8 mouse cellular contexts compared by ENCODE assay signal in genomic region chr3:108174672-108175531, GRCm38 (mm10). TPM values are rescaled to one million over a fixed set of nuclear protein-coding genes. Genes with fewer than 3 reads are reported as not detected.
DNase-seq lines count a peak whose midpoint lies in the region; ATAC-seq lines count a peak whose summit lies in the region.

No protein-coding gene starts in this region.

- H3K4me1 ChIP-seq in heart, embryonic 11.5 days (ENCODE audit: control insufficient read depth, insufficient read depth, low read length): no peaks in the 10 kb centered on the region
- no peaks in the 10 kb centered on the region for H3K4me1 ChIP-seq in limb, embryonic 11.5 days (ENCODE audit: control insufficient read depth, insufficient read depth, low read length)
- H3K4me1 ChIP-seq in stomach, embryonic 14.5 days (ENCODE audit: control insufficient read depth, insufficient read depth, low read length): peaks cover 7% of the 10 kb centered on the region; the same call in 1 of the 2 replicates

- H3K9ac ChIP-seq in heart, embryonic 11.5 days (ENCODE audit: low read depth, low read length): no peak overlapping the region
- H3K9ac ChIP-seq in limb, embryonic 11.5 days (ENCODE audit: low read length): no peak overlapping the region
- H3K9ac ChIP-seq in stomach, embryonic 14.5 days (replicated peaks; ENCODE audit: low read depth, low read length): no peak overlapping the region

- WGBS in heart, embryonic 11.5 days (ENCODE audit: insufficient replicate concordance): 27% methylated on average over 14 of the region's 14 CpGs
- 27% methylated on average over 14 of the region's 14 CpGs for WGBS in limb, embryonic 11.5 days
- WGBS in stomach, embryonic 14.5 days: 22% methylated on average over 14 of the region's 14 CpGs

- no peak overlapping the region for H3K27ac ChIP-seq in heart, embryonic 11.5 days (ENCODE audit: low read depth, low read length)
- H3K27ac ChIP-seq in limb, embryonic 11.5 days (replicated peaks; ENCODE audit: low read depth, low read length): no peak overlapping the region
- 0 out of 2 replicates have a peak overlapping the region, but pooled peaks have one; percentile 23 for H3K27ac ChIP-seq in stomach, embryonic 14.5 days (ENCODE audit: low read length)

- no peak overlapping the region for H3K4me3 ChIP-seq in heart, embryonic 11.5 days (ENCODE audit: low read depth, low read length)
- H3K4me3 ChIP-seq in limb, embryonic 11.5 days (ENCODE audit: low read depth, low read length): no peak overlapping the region
- H3K4me3 ChIP-seq in stomach, embryonic 14.5 days (ENCODE audit: low read depth, low read length): no peak overlapping the region

- H3K27me3 ChIP-seq in heart, embryonic 11.5 days (ENCODE audit: control insufficient read depth, insufficient read depth, low read length): peaks cover 3% of the 10 kb centered on the region; the same call in 1 of the 2 replicates
- H3K27me3 ChIP-seq in limb, embryonic 11.5 days (ENCODE audit: control insufficient read depth, insufficient read depth, low read length): no peaks in the 10 kb centered on the region
- H3K27me3 ChIP-seq in stomach, embryonic 14.5 days (ENCODE audit: control insufficient read depth, insufficient read depth, low read length): no peaks in the 10 kb centered on the region

- ATAC-seq in heart, embryonic 11.5 days (replicated peaks; ENCODE audit: insufficient number of reproducible peaks, low FRiP score, low TSS enrichment): no peak
- 0 out of 2 replicates have a peak, but pooled peaks have one; percentile 42 for ATAC-seq in limb, embryonic 11.5 days (ENCODE audit: insufficient number of reproducible peaks, low FRiP score, low TSS enrichment, low read depth)
- peak; percentile 47; the same call in 1 of the 2 replicates for ATAC-seq in stomach, embryonic 14.5 days (ENCODE audit: insufficient number of reproducible peaks, insufficient read depth, low FRiP score, low read depth)
- ATAC-seq in megakaryocyte-erythroid progenitor cell, adult 5-6 weeks (replicated peaks; ENCODE audit: low FRiP score, low TSS enrichment, poor library complexity, severe bottlenecking): no peak

- H3K4me2 ChIP-seq in heart, embryonic 11.5 days: no peak overlapping the region
- no peak overlapping the region for H3K4me2 ChIP-seq in limb, embryonic 11.5 days (ENCODE audit: low read depth, severe bottlenecking)
- 0 out of 2 replicates have a peak overlapping the region, but pooled peaks have one; percentile 15 for H3K4me2 ChIP-seq in stomach, embryonic 14.5 days (replicated peaks; ENCODE audit: low read depth, low read length)

- H3K9me3 ChIP-seq in heart, embryonic 11.5 days (replicated peaks; ENCODE audit: control insufficient read depth, low read length): no peaks in the 10 kb centered on the region
- H3K9me3 ChIP-seq in limb, embryonic 11.5 days (ENCODE audit: control insufficient read depth, low read length): no peaks in the 10 kb centered on the region
- H3K9me3 ChIP-seq in stomach, embryonic 14.5 days (ENCODE audit: control insufficient read depth, low read depth, low read length): no peaks in the 10 kb centered on the region

- peak; percentile 61 to 64 for DNase-seq in heart, adult 18-20 months
- peak; percentile 76 to 78 for DNase-seq in cerebellum, postnatal 10 days
- DNase-seq in gastrocnemius, postnatal 25 days: peak; percentile 59
- DNase-seq in kidney, adult 9 months: peak; percentile 41
- DNase-seq in limb, embryonic 11.5 days (ENCODE audit: low spot score): no peak

- no peaks in the 10 kb centered on the region for H3K36me3 ChIP-seq in heart, embryonic 11.5 days (ENCODE audit: control insufficient read depth, insufficient read depth, low read length)
- no peaks in the 10 kb centered on the region for H3K36me3 ChIP-seq in limb, embryonic 11.5 days (ENCODE audit: control insufficient read depth, insufficient read depth, low read length)
- H3K36me3 ChIP-seq in stomach, embryonic 14.5 days (ENCODE audit: control insufficient read depth, insufficient read depth, low read length): no peaks in the 10 kb centered on the region

RNA-seq across cellular contexts. Expression of gene Amigo1, which starts 11.2 kb away (rescaled TPM):
- total RNA-seq in heart, adult 18-20 months (2021): 10 to 100 TPM; 18.2 to 19.4 TPM
- 1.3 and 1.9 TPM in 2 replicates for polyA plus RNA-seq in heart, embryonic 11.5 days (2014; fragmentation: Nextera tagmentation; extraction: Ambion mirVana)
- total RNA-seq in gastrocnemius, postnatal 25 days (2021): 10 to 100 TPM; 21.3 to 23.3 TPM
- 2.2 and 2.7 TPM in 2 replicates for polyA plus RNA-seq in limb, embryonic 11.5 days (2014; fragmentation: Nextera tagmentation; extraction: Ambion mirVana)
- polyA plus RNA-seq in stomach, embryonic 14.5 days (2014; fragmentation: Nextera tagmentation; extraction: Ambion mirVana): 2.4 and 3.2 TPM in 2 replicates
- 1.3 and 2.3 TPM in 2 replicates for total RNA-seq in megakaryocyte-erythroid progenitor cell, adult 5-6 weeks (2014; fragmentation: Nextera tagmentation)
- total RNA-seq in megakaryocyte-erythroid progenitor cell, adult 5-6 weeks (2017): 0.66 and 1.9 TPM in 2 replicates

RNA-seq across cellular contexts. Expression of gene Gpr61, which starts 20.2 kb away (rescaled TPM):
- not detected for total RNA-seq in heart, adult 18-20 months (2021)
- 0.13 and 0.16 TPM in 2 replicates for polyA plus RNA-seq in heart, embryonic 11.5 days (2014; fragmentation: Nextera tagmentation; extraction: Ambion mirVana)
- total RNA-seq in gastrocnemius, postnatal 25 days (2021): not detected
- 0.11 and 0.29 TPM in 2 replicates for polyA plus RNA-seq in limb, embryonic 11.5 days (2014; fragmentation: Nextera tagmentation; extraction: Ambion mirVana)
- polyA plus RNA-seq in stomach, embryonic 14.5 days (2014; fragmentation: Nextera tagmentation; extraction: Ambion mirVana): 0.07 and 0.26 TPM in 2 replicates
- total RNA-seq in megakaryocyte-erythroid progenitor cell, adult 5-6 weeks (2014; fragmentation: Nextera tagmentation): not detected in 2 replicates
- total RNA-seq in megakaryocyte-erythroid progenitor cell, adult 5-6 weeks (2017): not detected in 2 replicates

RNA-seq across cellular contexts. Expression of gene Cyb561d1, which starts 26.1 kb away (rescaled TPM):
- 1 to 10 TPM; 5.2 to 5.3 TPM for total RNA-seq in heart, adult 18-20 months (2021)
- polyA plus RNA-seq in heart, embryonic 11.5 days (2014; fragmentation: Nextera tagmentation; extraction: Ambion mirVana): 1.7 and 2.0 TPM in 2 replicates
- total RNA-seq in gastrocnemius, postnatal 25 days (2021): 1 to 10 TPM; 2.7 TPM
- polyA plus RNA-seq in limb, embryonic 11.5 days (2014; fragmentation: Nextera tagmentation; extraction: Ambion mirVana): 0.98 and 1.1 TPM in 2 replicates
- 2.7 and 2.8 TPM in 2 replicates for polyA plus RNA-seq in stomach, embryonic 14.5 days (2014; fragmentation: Nextera tagmentation; extraction: Ambion mirVana)
- 3.8 and 5.0 TPM in 2 replicates for total RNA-seq in megakaryocyte-erythroid progenitor cell, adult 5-6 weeks (2014; fragmentation: Nextera tagmentation)
- total RNA-seq in megakaryocyte-erythroid progenitor cell, adult 5-6 weeks (2017): 3.5 and 4.6 TPM in 2 replicates

RNA-seq across cellular contexts. Expression of gene Gnai3, which starts 29.0 kb away (rescaled TPM):
- total RNA-seq in heart, adult 18-20 months (2021): 10 to 100 TPM; 18.9 to 19.7 TPM
- 91.3 and 102 TPM in 2 replicates for polyA plus RNA-seq in heart, embryonic 11.5 days (2014; fragmentation: Nextera tagmentation; extraction: Ambion mirVana)
- 10 to 100 TPM; 11.4 to 11.7 TPM for total RNA-seq in gastrocnemius, postnatal 25 days (2021)
- 192 and 198 TPM in 2 replicates for polyA plus RNA-seq in limb, embryonic 11.5 days (2014; fragmentation: Nextera tagmentation; extraction: Ambion mirVana)
- 154 and 170 TPM in 2 replicates for polyA plus RNA-seq in stomach, embryonic 14.5 days (2014; fragmentation: Nextera tagmentation; extraction: Ambion mirVana)
- 59.5 and 66.7 TPM in 2 replicates for total RNA-seq in megakaryocyte-erythroid progenitor cell, adult 5-6 weeks (2014; fragmentation: Nextera tagmentation)
- total RNA-seq in megakaryocyte-erythroid progenitor cell, adult 5-6 weeks (2017): 114 and 126 TPM in 2 replicates

RNA-seq across cellular contexts. Expression of gene Atxn7l2, which starts 35.8 kb away (rescaled TPM):
- 1 to 10 TPM; 2.2 to 2.6 TPM for total RNA-seq in heart, adult 18-20 months (2021)
- polyA plus RNA-seq in heart, embryonic 11.5 days (2014; fragmentation: Nextera tagmentation; extraction: Ambion mirVana): 7.1 and 8.4 TPM in 2 replicates
- total RNA-seq in gastrocnemius, postnatal 25 days (2021): 1 to 10 TPM; 6.1 to 6.5 TPM
- polyA plus RNA-seq in limb, embryonic 11.5 days (2014; fragmentation: Nextera tagmentation; extraction: Ambion mirVana): 21.1 and 25.6 TPM in 2 replicates
- polyA plus RNA-seq in stomach, embryonic 14.5 days (2014; fragmentation: Nextera tagmentation; extraction: Ambion mirVana): 16.8 and 19.9 TPM in 2 replicates
- 8.3 and 12.1 TPM in 2 replicates for total RNA-seq in megakaryocyte-erythroid progenitor cell, adult 5-6 weeks (2014; fragmentation: Nextera tagmentation)
- 1.9 and 3.2 TPM in 2 replicates for total RNA-seq in megakaryocyte-erythroid progenitor cell, adult 5-6 weeks (2017)

Comparison
In these comparisons a context has a peak if more than half of its experiments do, and no peak if none do; other contexts are left out.
1. ATAC-seq: peak in limb, embryonic 11.5 days (single experiment) and stomach, embryonic 14.5 days (single experiment); none in heart, embryonic 11.5 days (single experiment) and megakaryocyte-erythroid progenitor cell, adult 5-6 weeks (single experiment).
2. RNA of gene Amigo1, which starts 11.2 kb away (total RNA-seq): 21.3 to 23.3 TPM in gastrocnemius, postnatal 25 days and 18.2 to 19.4 TPM in heart, adult 18-20 months; 0.66 to 2.3 TPM in megakaryocyte-erythroid progenitor cell, adult 5-6 weeks; every median in the first group is over 4 times any median in the second.